Mouse (Mus musculus): ENCODE results near the gene Mrps11. TPM values are rescaled to one million over a fixed set of nuclear protein-coding genes. Genes with fewer than 3 reads are reported as not detected.
A peak's percentile ranks its signal among the peaks of the same experiment; 100 is the strongest.

Mrps11 gene
- 68.3 and 72.6 TPM in 2 replicates for polyA plus RNA-seq (2016; fragmentation: Nextera tagmentation; extraction: Ambion mirVana)

DNA sequence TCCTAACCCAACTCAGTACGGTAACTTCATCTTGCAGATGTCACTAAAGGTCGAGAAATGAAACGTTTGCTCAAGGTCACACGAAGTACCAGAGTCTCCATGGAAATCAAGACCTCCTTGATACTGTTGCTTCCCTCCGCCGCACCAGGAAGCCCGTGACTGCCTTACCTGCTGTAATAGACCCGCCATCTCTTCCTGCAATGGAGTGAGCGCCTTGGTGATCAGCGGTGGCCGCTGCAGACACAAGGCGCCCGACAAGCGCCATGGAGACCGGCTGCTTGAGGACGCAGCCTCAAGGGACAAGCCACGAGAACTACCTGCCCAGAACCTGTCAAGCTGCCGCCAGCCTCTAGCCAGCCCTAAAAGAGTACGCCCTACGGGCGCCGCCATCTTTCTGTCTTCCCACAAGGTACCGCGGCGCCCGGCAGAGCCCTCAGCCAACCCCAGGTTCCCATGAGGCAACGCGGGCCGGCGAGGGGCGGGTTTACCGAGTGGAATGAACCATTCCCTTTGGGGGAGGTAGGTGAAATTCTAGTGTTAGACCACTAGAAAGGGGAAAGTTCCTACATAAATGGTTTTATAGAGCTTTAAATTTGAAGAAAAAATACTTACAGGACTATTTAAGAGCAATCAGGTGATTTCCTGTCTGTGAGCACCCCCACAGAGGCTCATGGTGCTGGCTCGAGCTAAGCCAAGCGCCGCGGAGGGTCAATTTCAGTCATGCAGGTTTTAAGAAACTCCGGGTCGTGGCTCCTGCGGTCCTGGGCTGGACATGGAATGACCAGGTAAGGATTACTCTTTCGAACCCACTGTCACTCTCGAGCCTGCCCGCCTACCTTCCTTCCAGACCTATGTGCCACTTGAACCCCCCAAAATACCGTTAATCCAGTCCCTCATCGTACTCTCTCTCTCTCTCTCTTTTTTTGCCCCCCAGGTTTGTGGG lies at the start of gene Mrps11, which contains the start of gene Mrpl46:
TSS of gene Mrps11 (plus strand) at position 481 of the 943 bp plus-strand sequence.
TSS of gene Mrpl46 (minus strand) at position 893 of the 943 bp plus-strand sequence.
- H3K4me1 ChIP-seq: peaks cover 24% of the 10 kb centered on the region
- no peaks in the 10 kb centered on the region for H3K27me3 ChIP-seq
- 0 out of 2 replicates have a peak within 1 kb of the TSS, but pooled peaks have one; percentile 25 for H3K27ac ChIP-seq
- no peaks in the 10 kb centered on the region for H3K9me3 ChIP-seq
- peak within 1 kb of the TSS; percentile 91 for H3K4me3 ChIP-seq (replicated peaks)
- peak within 1 kb of the TSS; percentile 90 for H3K4me2 ChIP-seq
- H3K9ac ChIP-seq: peak within 1 kb of the TSS; percentile 86
- peak; percentile 98 for ATAC-seq (ENCODE audit: low FRiP score)
- peaks cover 22% of the 10 kb centered on the region for H3K36me3 ChIP-seq (replicated peaks)
- under 1% methylated on average over 44 of the region's 44 CpGs for WGBS

DNA sequence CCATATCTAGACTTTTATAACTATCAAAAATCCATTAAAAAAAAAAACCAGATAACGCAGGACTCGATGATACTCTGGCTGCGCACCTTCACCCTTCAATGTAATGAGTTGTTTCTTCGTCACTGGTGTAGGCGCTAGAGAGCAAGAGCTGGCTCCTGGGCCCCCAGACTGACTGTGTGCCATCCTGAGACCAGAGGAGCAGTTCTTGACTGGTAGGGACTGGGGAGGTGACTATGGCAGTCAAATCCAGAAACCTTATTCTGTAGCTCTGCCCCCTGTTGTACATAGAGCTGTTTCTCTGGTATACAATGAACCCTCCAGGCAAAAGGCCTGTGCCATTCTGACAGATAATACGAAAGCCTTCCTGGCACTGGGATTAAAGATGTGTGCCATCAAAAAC lies 45.7 kb upstream of the Mrps11 start:
- no peaks in the 10 kb centered on the region for H3K4me1 ChIP-seq
- H3K4me2 ChIP-seq: no peak overlapping the region
- no peak overlapping the region for H3K27ac ChIP-seq
- ATAC-seq (ENCODE audit: low FRiP score): no peak
- 94% methylated on average over 6 of the region's 6 CpGs for WGBS
- H3K9me3 ChIP-seq: no peaks in the 10 kb centered on the region
- H3K9ac ChIP-seq: no peak overlapping the region
- no peaks in the 10 kb centered on the region for H3K27me3 ChIP-seq
- H3K36me3 ChIP-seq (replicated peaks): no peaks in the 10 kb centered on the region
- H3K4me3 ChIP-seq (replicated peaks): no peak overlapping the region

DNA sequence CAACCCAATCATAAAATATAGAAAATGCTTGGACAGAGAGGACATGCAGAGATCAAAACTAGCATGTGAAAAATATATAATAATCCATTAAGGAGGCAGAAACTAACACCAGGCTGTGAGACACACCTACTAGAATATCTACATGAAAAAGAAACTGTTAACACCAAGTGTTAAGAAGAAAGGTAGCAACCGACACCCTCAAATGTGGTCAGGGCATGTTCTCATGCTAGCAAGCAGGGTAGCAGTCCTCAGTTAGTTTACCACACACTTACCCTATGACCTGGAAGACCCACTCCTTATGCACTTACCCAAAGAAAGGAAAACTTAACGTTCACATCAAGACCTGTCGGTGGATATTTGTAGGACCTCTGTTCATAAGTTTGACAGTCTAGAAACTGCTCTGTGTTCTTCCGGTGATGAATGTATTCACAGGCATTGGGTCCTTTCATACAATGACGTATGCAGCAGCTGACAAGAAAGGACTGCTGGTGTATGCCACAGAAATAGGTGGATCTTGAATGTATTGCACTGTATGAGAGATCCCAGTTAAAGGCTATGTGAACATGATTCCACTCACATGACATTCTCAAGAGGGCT lies 45.2 kb upstream of the Mrps11 start, which contains the start of gene Ntrk3:
TSS of gene Ntrk3 (minus strand) at position 399 of the 597 bp plus-strand sequence.
- Histone ChIP-seq H3K9ac (no peak within 1 kb of the TSS), H3K4me1 (no peaks in the 10 kb centered on the region), H3K27me3 (no peaks in the 10 kb centered on the region), H3K36me3 (replicated peaks) (no peaks in the 10 kb centered on the region), H3K27ac (no peak within 1 kb of the TSS), H3K9me3 (no peaks in the 10 kb centered on the region), H3K4me2 (no peak within 1 kb of the TSS), H3K4me3 (replicated peaks) (no peak within 1 kb of the TSS)
- ATAC-seq (ENCODE audit: low FRiP score): no peak
- WGBS: 81% methylated on average over 5 of the region's 5 CpGs

DNA sequence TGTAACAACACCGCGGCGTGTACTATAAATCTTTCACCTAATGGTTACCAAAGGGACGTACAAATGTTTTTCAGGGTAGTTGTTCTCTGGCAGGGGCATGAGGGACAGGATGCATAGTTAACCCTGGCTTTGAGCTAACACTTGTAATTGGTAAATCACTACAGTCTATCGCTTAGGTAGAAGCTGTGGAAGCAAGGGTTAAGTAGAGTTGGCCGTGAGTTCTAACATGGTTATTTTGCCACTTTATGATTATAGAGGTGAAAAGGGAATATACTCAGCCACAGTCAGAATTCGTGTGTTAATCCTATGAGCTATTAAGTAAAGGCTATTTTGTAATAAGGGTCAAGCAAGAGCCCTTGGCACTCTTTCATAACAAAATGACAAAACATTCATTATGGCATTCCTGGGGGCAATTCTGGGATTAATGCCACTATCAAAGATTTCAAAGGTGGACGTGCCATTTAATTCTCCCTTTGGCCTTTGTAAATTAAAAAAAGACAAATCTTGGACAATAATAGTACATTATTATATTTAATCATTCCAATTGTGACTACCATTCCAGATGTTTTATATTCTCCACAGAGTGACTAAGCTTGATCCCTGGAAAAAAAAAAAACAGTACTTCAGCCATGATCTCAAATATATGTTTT lies 43.4 kb upstream of the Mrps11 start:
- 82% methylated on average over 8 of the region's 8 CpGs for WGBS

DNA sequence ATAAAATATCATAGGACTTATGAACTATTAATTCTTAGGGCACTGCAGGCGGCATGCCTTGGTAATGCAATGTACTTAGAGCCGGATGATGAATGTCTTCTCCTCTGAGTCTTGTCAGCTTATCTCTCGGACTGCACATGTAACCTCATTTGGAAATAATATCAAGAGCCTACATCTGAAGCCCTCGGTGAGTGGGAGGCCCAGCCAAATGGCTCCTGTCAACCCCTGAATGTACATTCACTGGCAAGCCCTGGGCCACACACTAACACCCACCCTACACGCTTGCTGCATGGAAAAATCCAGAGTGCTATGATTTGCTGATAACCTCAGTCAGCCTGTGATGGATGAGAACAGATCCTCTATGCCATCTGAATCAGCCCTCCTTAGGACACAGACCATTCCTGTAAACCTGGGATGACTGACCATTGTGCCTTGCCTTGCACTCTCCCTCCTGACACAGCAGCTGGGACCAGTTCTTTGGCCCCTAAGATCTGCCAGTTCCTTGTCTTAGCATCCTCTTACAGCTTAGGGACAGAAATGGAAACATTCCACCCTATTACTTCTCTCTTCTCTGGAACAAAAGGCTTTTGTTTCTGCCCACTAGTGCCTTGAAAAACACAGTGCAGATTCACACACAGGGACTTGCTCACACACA lies 39.1 kb upstream of the Mrps11 start:
- H3K4me2 ChIP-seq: no peak overlapping the region
- 81% methylated on average over 5 of the region's 5 CpGs for WGBS
- no peaks in the 10 kb centered on the region for H3K36me3 ChIP-seq (replicated peaks)
- no peak overlapping the region for H3K27ac ChIP-seq
- H3K27me3 ChIP-seq: no peaks in the 10 kb centered on the region
- no peaks in the 10 kb centered on the region for H3K9me3 ChIP-seq
- ATAC-seq (ENCODE audit: low FRiP score): no peak
- no peak overlapping the region for H3K4me3 ChIP-seq (replicated peaks)
- H3K9ac ChIP-seq: no peak overlapping the region
- H3K4me1 ChIP-seq: no peaks in the 10 kb centered on the region

More for the DNA sequence above, 43.4 kb upstream of the Mrps11 start:
- Histone ChIP-seq H3K27me3 (no peaks in the 10 kb centered on the region), H3K4me2 (no peak overlapping the region), H3K36me3 (replicated peaks) (no peaks in the 10 kb centered on the region), H3K4me1 (no peaks in the 10 kb centered on the region), H3K27ac (no peak overlapping the region), H3K4me3 (replicated peaks) (no peak overlapping the region), H3K9me3 (no peaks in the 10 kb centered on the region), H3K9ac (no peak overlapping the region)
- no peak for ATAC-seq (ENCODE audit: low FRiP score)

DNA sequence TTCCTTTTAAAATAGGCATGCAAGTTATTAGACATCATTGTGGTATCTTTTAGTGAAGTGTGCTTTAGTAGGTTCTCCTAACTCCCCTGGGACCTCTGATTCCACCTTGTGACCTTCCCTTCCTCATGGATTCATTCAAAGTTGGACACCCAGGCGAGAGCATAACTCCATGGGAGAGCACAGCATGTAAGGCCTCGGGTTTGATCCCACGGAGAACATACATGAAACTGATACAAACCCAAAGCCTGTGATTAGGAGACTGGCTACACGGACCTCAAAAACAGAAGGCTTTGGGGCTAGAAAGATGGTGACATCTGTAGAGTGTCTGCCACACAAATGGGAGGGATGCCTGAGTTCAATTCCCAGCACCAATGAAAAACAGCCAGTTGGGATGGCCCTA lies 30.0 kb upstream of the Mrps11 start:
- Histone ChIP-seq H3K4me1 (no peaks in the 10 kb centered on the region), H3K4me2 (no peak overlapping the region), H3K9ac (no peak overlapping the region), H3K4me3 (replicated peaks) (no peak overlapping the region), H3K36me3 (replicated peaks) (no peaks in the 10 kb centered on the region), H3K9me3 (no peaks in the 10 kb centered on the region), H3K27me3 (no peaks in the 10 kb centered on the region), H3K27ac (no peak overlapping the region)
- 89% methylated on average over 4 of the region's 4 CpGs for WGBS
- no peak for ATAC-seq (ENCODE audit: low FRiP score)

DNA sequence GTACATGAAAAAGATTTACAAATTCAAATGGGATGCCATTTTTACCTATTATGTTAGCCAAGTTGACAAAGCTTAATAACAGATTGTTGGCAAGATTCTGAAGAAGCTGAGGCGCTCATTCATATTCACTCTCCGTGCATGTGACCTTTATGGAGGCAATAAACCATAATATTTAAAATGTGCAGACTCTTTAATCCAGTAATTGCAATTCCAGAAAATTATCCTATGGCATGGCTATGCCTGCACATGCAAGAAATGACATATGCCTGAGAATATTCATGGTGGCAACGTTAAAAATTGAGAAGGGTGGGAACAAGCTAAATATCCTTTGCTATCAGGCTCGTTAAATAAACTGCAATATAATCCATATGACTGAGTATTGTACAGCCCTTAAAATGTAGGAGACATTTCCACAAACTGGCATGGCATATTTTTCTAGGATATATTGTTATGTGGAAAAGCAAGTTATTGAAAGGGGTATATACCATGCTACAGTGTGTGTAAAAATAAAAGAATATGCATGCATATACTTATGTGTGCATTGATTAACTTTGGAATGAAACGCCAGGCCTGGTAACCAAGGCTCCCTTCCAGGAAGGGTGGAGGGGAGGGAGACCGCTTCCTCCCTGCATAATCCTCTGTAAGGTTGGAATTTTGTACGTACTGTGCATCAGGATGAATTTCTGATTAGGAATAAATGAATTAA lies 29.0 kb upstream of the Mrps11 start:
- no peak overlapping the region for H3K9ac ChIP-seq
- H3K9me3 ChIP-seq: no peaks in the 10 kb centered on the region
- no peaks in the 10 kb centered on the region for H3K4me1 ChIP-seq
- H3K4me2 ChIP-seq: no peak overlapping the region
- WGBS: 78% methylated on average over 7 of the region's 7 CpGs
- H3K27me3 ChIP-seq: no peaks in the 10 kb centered on the region
- no peak overlapping the region for H3K4me3 ChIP-seq (replicated peaks)
- no peak for ATAC-seq (ENCODE audit: low FRiP score)
- H3K36me3 ChIP-seq (replicated peaks): no peaks in the 10 kb centered on the region
- H3K27ac ChIP-seq: no peak overlapping the region

DNA sequence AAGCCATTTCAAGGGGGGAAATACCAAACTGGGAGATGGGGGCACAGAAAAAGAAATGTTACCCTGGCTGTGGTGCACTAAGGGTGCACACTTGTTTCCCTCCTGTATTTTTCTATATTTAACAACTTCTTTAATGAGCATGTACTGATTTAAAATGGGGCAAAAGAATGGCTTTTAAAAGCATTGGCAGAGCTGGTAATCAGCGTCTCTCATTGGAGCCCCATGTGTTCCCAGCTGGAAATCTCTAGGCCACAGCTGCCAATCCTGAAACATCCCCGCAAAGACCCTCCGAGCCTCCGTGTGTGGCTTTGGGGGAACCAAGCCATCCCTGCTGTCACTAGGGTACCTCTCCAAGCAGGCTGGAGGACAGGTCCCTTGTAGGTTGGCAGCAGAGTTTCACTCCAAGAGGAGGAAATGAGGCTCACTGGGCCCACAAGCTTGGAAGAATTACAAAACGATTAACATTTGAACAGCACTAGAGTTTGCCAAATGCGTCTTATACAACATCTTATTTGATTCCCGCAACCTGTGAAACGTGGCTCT lies 28.4 kb upstream of the Mrps11 start:
- WGBS: 56% methylated on average over 8 of the region's 8 CpGs
- no peak overlapping the region for H3K9ac ChIP-seq
- ATAC-seq (ENCODE audit: low FRiP score): no peak

DNA sequence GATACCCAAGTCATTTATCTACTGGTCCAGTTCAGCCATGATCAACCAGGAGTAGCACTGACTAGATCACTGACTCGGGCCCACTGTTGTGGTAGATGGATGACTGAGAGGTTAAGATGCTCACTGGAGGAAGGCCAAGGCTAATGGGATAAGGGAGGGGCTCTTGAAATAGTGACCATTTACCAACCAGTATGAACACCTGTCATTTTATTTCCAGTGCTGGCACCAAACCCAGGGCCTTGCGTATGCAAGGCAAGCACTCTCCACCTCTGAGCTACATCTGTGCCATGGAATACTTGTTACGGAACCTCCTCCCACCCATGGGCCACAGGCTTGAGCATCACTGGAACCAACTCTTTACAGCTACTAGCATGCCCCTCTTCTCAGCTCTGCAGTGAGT lies 19.1 kb upstream of the Mrps11 start:
- Histone ChIP-seq H3K9ac (no peak overlapping the region), H3K27ac (no peak overlapping the region), H3K9me3 (no peaks in the 10 kb centered on the region), H3K4me3 (replicated peaks) (no peak overlapping the region), H3K4me1 (peaks cover 4% of the 10 kb centered on the region; the same call in 1 of the 2 replicates), H3K36me3 (replicated peaks) (no peaks in the 10 kb centered on the region), H3K27me3 (peaks cover 5% of the 10 kb centered on the region; the same call in 1 of the 2 replicates), H3K4me2 (no peak overlapping the region)
- ATAC-seq (ENCODE audit: low FRiP score): no peak
- WGBS: 92% methylated on average over 3 of the region's 3 CpGs

More for the DNA sequence above, 28.4 kb upstream of the Mrps11 start:
- no peaks in the 10 kb centered on the region for H3K36me3 ChIP-seq (replicated peaks)
- H3K27ac ChIP-seq: no peak overlapping the region
- no peaks in the 10 kb centered on the region for H3K4me1 ChIP-seq
- no peaks in the 10 kb centered on the region for H3K9me3 ChIP-seq
- H3K4me3 ChIP-seq (replicated peaks): no peak overlapping the region
- no peak overlapping the region for H3K4me2 ChIP-seq
- no peaks in the 10 kb centered on the region for H3K27me3 ChIP-seq

DNA sequence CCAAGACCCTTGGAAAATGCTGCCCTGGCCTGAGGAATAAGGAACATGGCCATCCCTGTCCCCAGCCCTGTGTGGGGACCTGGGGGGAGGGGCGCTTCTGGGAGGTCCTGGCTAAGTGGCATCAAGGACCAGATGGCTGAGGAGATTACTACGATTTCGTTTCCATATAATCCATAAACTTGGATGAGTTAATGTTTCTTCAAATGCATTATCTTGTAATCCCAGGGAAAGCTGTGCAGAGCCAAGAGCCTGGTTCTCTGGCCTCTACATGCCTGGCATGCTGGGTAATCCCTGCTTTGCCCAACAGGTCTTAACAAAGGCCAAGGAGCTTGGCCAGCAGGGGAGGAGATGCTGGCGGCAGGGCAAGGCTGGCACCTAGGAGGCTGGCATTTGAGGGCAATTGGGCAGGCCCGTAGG lies 17.7 kb upstream of the Mrps11 start:
- WGBS: 74% methylated on average over 5 of the region's 5 CpGs
- Histone ChIP-seq H3K36me3 (replicated peaks) (no peaks in the 10 kb centered on the region), H3K4me3 (replicated peaks) (no peak overlapping the region), H3K9me3 (no peaks in the 10 kb centered on the region), H3K4me1 (peaks cover 4% of the 10 kb centered on the region; the same call in 1 of the 2 replicates), H3K4me2 (no peak overlapping the region), H3K27me3 (peaks cover 5% of the 10 kb centered on the region; the same call in 1 of the 2 replicates), H3K9ac (no peak overlapping the region), H3K27ac (no peak overlapping the region)
- ATAC-seq (ENCODE audit: low FRiP score): no peak
